Mouse (Mus musculus) midbrain, embryonic 16.5 days (tissue): Measurements from ENCODE around the gene Pdia5. TPM values are rescaled to one million over a fixed set of nuclear protein-coding genes. Genes with fewer than 3 reads are reported as not detected.
A peak's percentile ranks its signal among the peaks of the same experiment; 100 is the strongest.

ENCODE experiments used
- ATAC-seq: fragments of 200-750 bp; cut with Nextera tagmentation; 2 replicates; pipeline ENCODE4 v1.8.0; 2017; ENCODE audit warnings: moderate TSS enrichment
- H3K27ac ChIP-seq: fragments of 300-500 bp; sonication (generic); 2 replicates; pipeline ENCODE4 v1.5.1; 2014; ENCODE audit warnings: mild to moderate bottlenecking, low read length, mixed read lengths
- H3K27me3 ChIP-seq: fragments of 300-500 bp; sonication (generic); 2 replicates; pipeline ENCODE4 v1.6.1; 2014; ENCODE audit warnings: low read depth, low read length, mixed read lengths; ENCODE audit not compliant: control insufficient read depth, insufficient read depth
- H3K36me3 ChIP-seq: fragments of 300-500 bp; sonication (generic); 2 replicates; pipeline ENCODE4 v1.6.1; 2014; ENCODE audit warnings: mild to moderate bottlenecking, low read length, moderate library complexity, mixed read lengths; ENCODE audit not compliant: control insufficient read depth, insufficient read depth
- H3K4me1 ChIP-seq: fragments of 300-500 bp; sonication (generic); 2 replicates; pipeline ENCODE4 v1.6.1; 2014; ENCODE audit warnings: mild to moderate bottlenecking, low read length, mixed read lengths; ENCODE audit not compliant: control insufficient read depth, insufficient read depth
- H3K4me2 ChIP-seq: fragments of 300-500 bp; sonication (generic); 2 replicates; pipeline ENCODE4 v1.6.1; 2014; ENCODE audit warnings: mild to moderate bottlenecking, low read length, mixed read lengths
- H3K4me3 ChIP-seq: fragments of 300-500 bp; sonication (generic); 2 replicates; pipeline ENCODE4 v1.5.1; 2014; ENCODE audit warnings: low read depth, mild to moderate bottlenecking, low read length, moderate library complexity, mixed read lengths
- H3K9ac ChIP-seq: fragments of 300-500 bp; sonication (generic); 2 replicates; pipeline ENCODE4 v1.6.1; 2014; ENCODE audit warnings: low read depth, low read length, mixed read lengths
- H3K9me3 ChIP-seq: fragments of 300-500 bp; sonication (generic); replicated peaks from 2 replicates; pipeline ENCODE4 v1.6.1; 2014; ENCODE audit warnings: mild to moderate bottlenecking, low read length, mixed read lengths; ENCODE audit not compliant: control insufficient read depth, poor library complexity, severe bottlenecking
- WGBS: fragments of 180-500 bp; shearing (Covaris S2); extraction: QIAGEN DNeasy Blood & Tissue Kit; methylation state at CpG from one replicate; pipeline ENCODE4 v1.1.7; 2014; 5-methylcytosine and 5-hydroxymethylcytosine counted together
- polyA plus RNA-seq: library from polyadenylated mRNA; unstranded; fragments of >200 nt; fragmentation: Nextera tagmentation; extraction: Ambion mirVana; gene quantifications from 2 replicates; pipeline ENCODE4 v1.2.1, GENCODE M21; 2015

Pdia5 gene
- polyA plus RNA-seq, 1 experiment from 2014 or later: 12.0 TPM

- Histone ChIP-seq H3K27ac (no peak overlapping the region), H3K27me3 (no peaks in the 10 kb centered on the region), H3K36me3 (no peaks in the 10 kb centered on the region), H3K4me1 (no peaks in the 10 kb centered on the region), H3K4me2 (no peak overlapping the region), H3K9ac (no peak overlapping the region), H3K4me3 (no peak overlapping the region), H3K9me3 (no peaks in the 10 kb centered on the region)
- no peak for ATAC-seq
- 88% methylated on average over 4 of the region's 4 CpGs for WGBS
These were observed 59.1 kb downstream of the Pdia5 start for GRCm38 (mm10) chr16:35431608-35432007.

GRCm38 (mm10) chr16:35424926-35425325 is 65.7 kb downstream of the Pdia5 start:
- no peak overlapping the region for H3K9ac ChIP-seq
- no peaks in the 10 kb centered on the region for H3K36me3 ChIP-seq
- H3K4me2 ChIP-seq: no peak overlapping the region
- WGBS: 84% methylated on average over 4 of the region's 4 CpGs
- H3K27ac ChIP-seq: no peak overlapping the region
- no peak overlapping the region for H3K4me3 ChIP-seq
- no peaks in the 10 kb centered on the region for H3K27me3 ChIP-seq
- H3K4me1 ChIP-seq: peaks cover 12% of the 10 kb centered on the region
- ATAC-seq: no peak
- H3K9me3 ChIP-seq: no peaks in the 10 kb centered on the region

GRCm38 (mm10) chr16:35423250-35424139 is 67.2 kb downstream of the Pdia5 start:
- 0 out of 2 replicates have a peak, but pooled peaks have one; percentile 33 for ATAC-seq

GRCm38 (mm10) chr16:35422705-35423104 is 68.0 kb downstream of the Pdia5 start:
- Histone ChIP-seq H3K4me2 (no peak overlapping the region), H3K4me1 (peaks cover 12% of the 10 kb centered on the region), H3K9me3 (no peaks in the 10 kb centered on the region), H3K4me3 (no peak overlapping the region), H3K9ac (no peak overlapping the region), H3K27ac (no peak overlapping the region), H3K36me3 (no peaks in the 10 kb centered on the region), H3K27me3 (no peaks in the 10 kb centered on the region)
- 90% methylated on average over 8 of the region's 8 CpGs for WGBS
- no peak for ATAC-seq

More at GRCm38 (mm10) chr16:35423250-35424139, 67.2 kb downstream of the Pdia5 start:
- WGBS: 40% methylated on average over 18 of the region's 18 CpGs
- no peaks in the 10 kb centered on the region for H3K27me3 ChIP-seq
- no peaks in the 10 kb centered on the region for H3K36me3 ChIP-seq
- H3K4me3 ChIP-seq: no peak overlapping the region
- no peaks in the 10 kb centered on the region for H3K9me3 ChIP-seq
- peak overlapping the region; percentile 50 for H3K27ac ChIP-seq
- peak overlapping the region; percentile 17; the same call in 1 of the 2 replicates for H3K4me2 ChIP-seq
- peak overlapping the region; percentile 22; the same call in 1 of the 2 replicates for H3K9ac ChIP-seq
- H3K4me1 ChIP-seq: peaks cover 12% of the 10 kb centered on the region

GRCm38 (mm10) chr16:35422141-35422540 is 68.5 kb downstream of the Pdia5 start:
- no peak for ATAC-seq

GRCm38 (mm10) chr16:35414616-35415015 is 76.1 kb downstream of the Pdia5 start:
- Histone ChIP-seq H3K27ac (no peak overlapping the region), H3K36me3 (no peaks in the 10 kb centered on the region), H3K9ac (no peak overlapping the region), H3K4me1 (no peaks in the 10 kb centered on the region), H3K4me3 (no peak overlapping the region), H3K4me2 (no peak overlapping the region), H3K9me3 (no peaks in the 10 kb centered on the region), H3K27me3 (no peaks in the 10 kb centered on the region)
- ATAC-seq: no peak
- WGBS: 91% methylated on average over 5 of the region's 5 CpGs

More at GRCm38 (mm10) chr16:35422141-35422540, 68.5 kb downstream of the Pdia5 start:
- H3K4me2 ChIP-seq: no peak overlapping the region
- WGBS: 77% methylated on average over 4 of the region's 4 CpGs
- H3K9ac ChIP-seq: no peak overlapping the region
- no peaks in the 10 kb centered on the region for H3K27me3 ChIP-seq
- no peak overlapping the region for H3K27ac ChIP-seq
- no peak overlapping the region for H3K4me3 ChIP-seq
- H3K4me1 ChIP-seq: peaks cover 12% of the 10 kb centered on the region
- H3K36me3 ChIP-seq: no peaks in the 10 kb centered on the region
- no peaks in the 10 kb centered on the region for H3K9me3 ChIP-seq

- WGBS: 65% methylated on average over 4 of the region's 4 CpGs
- no peak for ATAC-seq
These were observed 84.0 kb downstream of the Pdia5 start for GRCm38 (mm10) chr16:35406706-35407105.

GRCm38 (mm10) chr16:35406166-35406565 is 84.5 kb downstream of the Pdia5 start:
- Histone ChIP-seq H3K4me3 (no peak overlapping the region), H3K4me1 (no peaks in the 10 kb centered on the region), H3K27me3 (no peaks in the 10 kb centered on the region), H3K9me3 (no peaks in the 10 kb centered on the region), H3K36me3 (no peaks in the 10 kb centered on the region), H3K4me2 (no peak overlapping the region), H3K27ac (no peak overlapping the region), H3K9ac (no peak overlapping the region)
- 82% methylated on average over 4 of the region's 4 CpGs for WGBS
- no peak for ATAC-seq

More at GRCm38 (mm10) chr16:35406706-35407105, 84.0 kb downstream of the Pdia5 start:
- Histone ChIP-seq H3K4me1 (no peaks in the 10 kb centered on the region), H3K27ac (no peak overlapping the region), H3K4me3 (no peak overlapping the region), H3K9me3 (no peaks in the 10 kb centered on the region), H3K27me3 (no peaks in the 10 kb centered on the region), H3K4me2 (no peak overlapping the region), H3K36me3 (no peaks in the 10 kb centered on the region), H3K9ac (no peak overlapping the region)

- 87% methylated on average over 14 of the region's 14 CpGs for WGBS
- H3K9me3 ChIP-seq: no peaks in the 10 kb centered on the region
- H3K27ac ChIP-seq: no peak overlapping the region
These were observed 85.2 kb downstream of the Pdia5 start for GRCm38 (mm10) chr16:35405348-35406080.

More at GRCm38 (mm10) chr16:35405348-35406080, 85.2 kb downstream of the Pdia5 start:
- Histone ChIP-seq H3K4me1 (no peaks in the 10 kb centered on the region), H3K27me3 (no peaks in the 10 kb centered on the region), H3K36me3 (no peaks in the 10 kb centered on the region), H3K4me3 (no peak overlapping the region), H3K4me2 (no peak overlapping the region), H3K9ac (no peak overlapping the region)
- ATAC-seq: no peak
